Mouse (Mus musculus) limb, embryonic 13.5 days (tissue): Measurements from ENCODE around the gene Scaf4. TPM values are rescaled to one million over a fixed set of nuclear protein-coding genes. Genes with fewer than 3 reads are reported as not detected.

ENCODE experiments used
- ATAC-seq: fragments of 200-750 bp; cut with Nextera tagmentation; 2 replicates; pipeline ENCODE4 v1.8.0; 2017; ENCODE audit warnings: low read depth, moderate number of reproducible peaks, moderate TSS enrichment; ENCODE audit not compliant: low FRiP score
- H3K27ac ChIP-seq: fragments of 300-500 bp; sonication (generic); 2 replicates; pipeline ENCODE4 v1.5.1; 2015; ENCODE audit warnings: inconsistent platforms, mild to moderate bottlenecking, moderate library complexity
- H3K27me3 ChIP-seq: fragments of 300-500 bp; sonication (generic); 2 replicates; pipeline ENCODE4 v1.6.1; 2015; ENCODE audit warnings: mild to moderate bottlenecking, inconsistent platforms
- H3K36me3 ChIP-seq: fragments of 300-500 bp; sonication (generic); 2 replicates; pipeline ENCODE4 v1.6.1; 2015; ENCODE audit warnings: inconsistent platforms, mild to moderate bottlenecking, moderate library complexity
- H3K4me1 ChIP-seq: fragments of 300-500 bp; sonication (generic); 2 replicates; pipeline ENCODE4 v1.6.1; 2015; ENCODE audit warnings: inconsistent platforms
- H3K4me2 ChIP-seq: fragments of 300-500 bp; sonication (generic); replicated peaks from 2 replicates; pipeline ENCODE4 v1.6.1; 2015; ENCODE audit warnings: inconsistent platforms, mild to moderate bottlenecking, moderate library complexity
- H3K4me3 ChIP-seq: fragments of 300-500 bp; sonication (generic); 2 replicates; pipeline ENCODE4 v1.5.1; 2015; ENCODE audit warnings: moderate library complexity, mild to moderate bottlenecking, inconsistent platforms
- H3K9ac ChIP-seq: fragments of 300-500 bp; sonication (generic); 2 replicates; pipeline ENCODE4 v1.6.1; 2015; ENCODE audit warnings: mild to moderate bottlenecking, inconsistent platforms
- H3K9me3 ChIP-seq: fragments of 300-500 bp; sonication (generic); 2 replicates; pipeline ENCODE4 v1.6.1; 2016; ENCODE audit warnings: inconsistent platforms
- WGBS: fragments of 180-500 bp; shearing (Covaris S2); methylation state at CpG from one replicate; pipeline ENCODE4 v1.1.7; 2015; 5-methylcytosine and 5-hydroxymethylcytosine counted together
- polyA plus RNA-seq: library from polyadenylated mRNA; unstranded; fragments of >200 nt; fragmentation: Nextera tagmentation; extraction: Ambion mirVana; gene quantifications from 2 replicates; pipeline ENCODE4 v1.2.1, GENCODE M21; 2015

The Scaf4 gene
- polyA plus RNA-seq, 1 experiment from 2014 or later, result 27.3 TPM

DNA sequence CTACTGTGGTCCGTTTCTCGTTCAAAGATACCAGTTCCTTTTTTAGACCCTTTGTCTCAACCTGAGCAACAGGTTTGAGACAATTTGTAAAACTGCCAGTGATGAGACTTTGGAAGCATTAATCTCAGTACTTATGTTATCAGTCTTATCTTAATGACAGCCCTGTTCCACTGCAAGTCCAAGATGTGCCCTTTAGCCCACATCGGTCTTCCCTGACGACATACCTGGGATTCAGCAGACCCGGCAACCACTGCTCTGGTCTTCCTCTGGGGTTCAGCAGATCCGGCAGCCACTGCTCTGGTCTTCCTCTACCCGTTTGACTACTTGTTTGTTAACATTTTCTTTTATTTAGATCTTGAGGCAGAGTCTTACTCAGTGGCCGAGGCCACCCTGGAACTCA lies 72.5 kb downstream of the Scaf4 start:
- 75% methylated on average over 8 of the region's 8 CpGs for WGBS
- H3K9ac ChIP-seq, result no peak overlapping the region
- H3K4me2 ChIP-seq, result no peak overlapping the region
- no peak for ATAC-seq
- H3K36me3 ChIP-seq, result no peaks in the 10 kb centered on the region
- H3K27ac ChIP-seq, result no peak overlapping the region
- no peak overlapping the region for H3K4me3 ChIP-seq
- no peaks in the 10 kb centered on the region for H3K4me1 ChIP-seq
- no peaks in the 10 kb centered on the region for H3K9me3 ChIP-seq
- no peaks in the 10 kb centered on the region for H3K27me3 ChIP-seq

DNA sequence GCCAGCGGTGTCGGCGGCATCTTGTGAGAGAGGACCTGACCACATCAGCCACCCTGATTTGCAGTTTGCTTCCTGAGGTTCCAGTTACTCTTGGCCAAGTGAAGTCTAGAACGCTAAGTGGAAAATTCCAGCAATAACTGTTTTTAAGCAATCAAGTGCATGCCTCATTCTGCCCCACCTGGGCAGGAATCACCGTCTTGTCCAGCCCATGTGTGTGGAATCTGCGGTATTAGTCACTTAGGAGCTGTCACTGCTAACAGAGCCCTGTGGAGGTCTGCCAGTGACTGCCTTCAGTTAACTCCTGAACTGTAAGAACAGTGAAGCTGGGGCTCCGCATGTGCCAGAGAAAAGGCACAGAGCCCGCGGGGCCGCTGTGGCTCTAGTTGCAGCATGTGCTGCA lies 73.6 kb downstream of the Scaf4 start:
- WGBS, result 80% methylated on average over 10 of the region's 10 CpGs
- H3K9ac ChIP-seq, result no peak overlapping the region
- H3K4me3 ChIP-seq, result no peak overlapping the region
- H3K9me3 ChIP-seq, result no peaks in the 10 kb centered on the region
- no peak overlapping the region for H3K4me2 ChIP-seq
- H3K36me3 ChIP-seq, result no peaks in the 10 kb centered on the region
- H3K27me3 ChIP-seq, result no peaks in the 10 kb centered on the region
- no peak overlapping the region for H3K27ac ChIP-seq
- no peaks in the 10 kb centered on the region for H3K4me1 ChIP-seq
- ATAC-seq, result no peak

DNA sequence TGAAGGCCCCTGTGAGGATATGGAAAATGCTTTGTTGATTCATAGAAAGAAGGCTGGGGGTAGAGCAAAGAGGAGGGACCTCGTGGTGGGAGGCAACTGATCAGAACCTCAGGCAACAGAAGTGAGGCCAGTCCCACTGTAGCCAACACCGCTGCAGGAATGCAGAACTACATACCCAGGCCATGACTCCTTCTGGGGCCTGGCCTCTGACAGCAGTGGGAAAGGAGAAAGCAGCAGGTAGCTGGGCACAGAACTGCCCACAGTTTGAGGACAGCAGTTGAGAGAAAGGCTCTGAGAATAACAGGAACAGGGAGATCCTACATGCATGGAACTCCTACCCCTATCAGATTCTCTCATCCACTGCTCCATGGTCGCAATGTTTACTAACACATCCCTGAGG lies 75.3 kb downstream of the Scaf4 start:
- H3K4me2 ChIP-seq, result no peak overlapping the region
- no peaks in the 10 kb centered on the region for H3K27me3 ChIP-seq
- H3K27ac ChIP-seq, result no peak overlapping the region
- no peak overlapping the region for H3K4me3 ChIP-seq
- no peaks in the 10 kb centered on the region for H3K9me3 ChIP-seq
- no peaks in the 10 kb centered on the region for H3K4me1 ChIP-seq
- WGBS, result 70% methylated on average over 3 of the region's 3 CpGs
- ATAC-seq, result no peak
- H3K9ac ChIP-seq, result no peak overlapping the region
- no peaks in the 10 kb centered on the region for H3K36me3 ChIP-seq

DNA sequence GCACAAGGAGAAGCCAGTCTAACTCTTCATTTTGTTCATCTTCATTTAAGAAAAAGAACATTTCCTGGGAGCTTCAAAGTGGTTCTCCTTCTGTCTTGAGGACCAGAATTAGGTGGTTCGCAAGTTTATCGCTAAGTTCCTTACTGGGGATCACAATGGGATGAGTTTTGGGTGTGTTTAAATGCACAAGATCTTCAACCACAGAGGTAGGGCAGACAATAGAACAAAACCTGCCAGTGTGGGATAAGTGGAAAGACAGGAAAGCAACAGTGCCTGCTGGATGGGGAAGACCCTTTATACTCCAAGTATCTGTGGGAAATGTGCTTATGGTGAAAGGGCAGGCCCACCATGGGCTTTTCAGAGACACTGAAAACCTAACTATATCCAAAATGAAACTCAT lies 79.4 kb downstream of the Scaf4 start:
- Histone ChIP-seq H3K9ac (no peak overlapping the region), H3K27ac (no peak overlapping the region), H3K4me3 (no peak overlapping the region), H3K36me3 (no peaks in the 10 kb centered on the region), H3K27me3 (no peaks in the 10 kb centered on the region), H3K9me3 (no peaks in the 10 kb centered on the region), H3K4me2 (no peak overlapping the region), H3K4me1 (peaks cover 6% of the 10 kb centered on the region; the same call in 1 of the 2 replicates)
- 93% methylated on average over 2 of the region's 2 CpGs for WGBS
- no peak for ATAC-seq

DNA sequence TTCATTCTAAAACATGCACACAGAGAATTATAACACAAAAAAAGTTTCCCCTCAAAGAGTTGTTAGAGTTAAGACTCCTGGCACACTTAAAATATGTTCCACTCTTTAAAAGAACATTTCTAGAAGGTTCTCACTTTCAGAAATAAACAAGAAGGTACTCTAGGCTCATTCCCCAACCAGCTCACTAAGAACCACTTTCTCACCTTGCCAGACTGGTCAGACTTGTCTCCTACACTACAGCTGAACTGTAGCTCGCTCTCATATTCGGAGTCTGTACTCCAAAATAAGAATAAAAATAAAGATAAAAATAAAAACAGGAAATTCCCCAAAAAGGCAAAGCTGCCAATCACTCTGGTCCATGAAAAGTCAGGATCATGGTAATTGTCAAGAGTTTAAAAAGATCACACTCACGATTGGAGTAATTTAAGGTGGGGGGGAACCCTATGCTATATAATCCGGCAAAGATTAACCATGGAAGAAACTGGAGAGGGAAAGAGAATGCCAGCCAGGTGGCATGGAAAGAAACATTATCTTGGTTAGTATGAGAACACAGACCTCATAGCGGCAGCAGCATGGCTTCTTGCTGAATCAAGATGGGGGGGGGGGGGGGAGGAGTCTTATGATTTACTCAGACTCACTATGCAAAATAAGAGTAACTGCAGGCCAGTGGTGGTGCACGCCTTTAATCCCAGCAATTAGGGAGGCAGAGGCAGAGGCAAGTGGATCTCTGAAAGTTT lies 80.9 kb downstream of the Scaf4 start:
- Histone ChIP-seq H3K4me3 (no peak overlapping the region), H3K4me2 (no peak overlapping the region), H3K9me3 (no peaks in the 10 kb centered on the region), H3K27me3 (no peaks in the 10 kb centered on the region), H3K27ac (no peak overlapping the region), H3K9ac (no peak overlapping the region), H3K4me1 (peaks cover 6% of the 10 kb centered on the region; the same call in 1 of the 2 replicates), H3K36me3 (no peaks in the 10 kb centered on the region)
- no peak for ATAC-seq
- WGBS, result 79% methylated on average over 6 of the region's 6 CpGs

DNA sequence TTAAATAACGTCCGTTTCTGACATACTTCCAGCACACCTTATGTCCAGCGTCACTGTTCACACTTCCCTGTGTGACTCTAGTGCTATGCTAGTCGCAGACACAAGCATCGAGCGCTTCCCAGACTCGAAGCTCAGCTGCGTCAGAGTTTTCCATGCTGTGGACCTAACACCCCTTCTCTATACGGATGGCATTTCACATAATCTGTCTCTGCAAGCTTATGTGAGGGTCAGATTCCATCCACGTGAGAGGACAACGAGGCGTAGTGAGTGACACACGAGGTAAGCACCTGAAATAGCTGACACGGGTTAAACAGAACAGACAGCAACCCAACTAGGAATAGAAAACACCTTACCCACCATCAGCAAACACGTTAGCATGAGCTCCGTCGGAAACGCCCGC lies 82.2 kb downstream of the Scaf4 start:
- H3K27ac ChIP-seq, result no peak overlapping the region
- H3K27me3 ChIP-seq, result no peaks in the 10 kb centered on the region
- H3K36me3 ChIP-seq, result no peaks in the 10 kb centered on the region
- no peak for ATAC-seq
- no peak overlapping the region for H3K4me3 ChIP-seq
- WGBS, result 65% methylated on average over 19 of the region's 19 CpGs
- no peak overlapping the region for H3K9ac ChIP-seq
- H3K4me1 ChIP-seq, result peaks cover 12% of the 10 kb centered on the region
- no peaks in the 10 kb centered on the region for H3K9me3 ChIP-seq
- no peak overlapping the region for H3K4me2 ChIP-seq

DNA sequence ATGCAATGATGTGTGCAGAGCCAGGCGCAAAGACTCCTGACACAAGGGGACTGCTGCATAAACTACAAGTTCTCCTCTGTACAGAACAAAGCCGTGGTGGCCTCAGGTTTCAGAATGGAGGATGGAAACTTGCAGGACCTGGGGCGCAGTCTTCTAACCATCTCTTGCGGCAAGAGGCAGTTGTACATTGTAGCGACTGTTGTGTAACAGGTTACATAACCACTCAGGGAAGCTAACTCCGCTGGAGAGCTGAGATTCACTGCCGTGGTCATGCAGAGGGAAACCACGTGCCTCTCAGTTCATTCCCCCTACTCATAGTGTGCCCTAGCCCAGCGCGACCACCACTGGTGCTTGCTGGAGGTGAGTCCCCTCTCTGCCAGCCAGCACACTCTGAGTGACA lies 85.1 kb downstream of the Scaf4 start:
- WGBS, result 88% methylated on average over 10 of the region's 10 CpGs
- no peak for ATAC-seq
- H3K4me2 ChIP-seq, result no peak overlapping the region
- no peaks in the 10 kb centered on the region for H3K36me3 ChIP-seq
- H3K27me3 ChIP-seq, result no peaks in the 10 kb centered on the region
- H3K4me3 ChIP-seq, result no peak overlapping the region
- no peak overlapping the region for H3K9ac ChIP-seq
- H3K27ac ChIP-seq, result no peak overlapping the region
- H3K4me1 ChIP-seq, result peaks cover 12% of the 10 kb centered on the region
- H3K9me3 ChIP-seq, result no peaks in the 10 kb centered on the region

DNA sequence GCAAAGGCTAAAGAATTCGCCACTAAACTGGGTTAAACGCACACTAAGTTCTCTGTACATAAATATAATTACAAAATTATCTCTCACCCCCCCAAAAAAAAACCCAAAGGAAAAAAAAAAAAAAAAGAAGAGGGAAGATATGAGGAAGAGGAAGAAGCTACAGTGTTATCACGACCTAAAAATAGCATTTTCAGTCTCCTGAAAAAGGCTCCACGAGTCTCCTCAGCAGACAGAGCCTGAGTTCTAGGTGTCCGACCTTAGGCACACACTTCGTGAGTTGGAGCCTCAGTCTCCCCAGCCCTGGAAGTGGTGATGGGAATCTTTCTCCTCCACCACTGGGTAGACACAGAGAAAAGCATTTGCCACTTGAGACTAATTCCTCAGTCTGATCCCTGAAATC lies 85.7 kb downstream of the Scaf4 start:
- WGBS, result 84% methylated on average over 6 of the region's 6 CpGs
- no peak overlapping the region for H3K4me2 ChIP-seq
- no peaks in the 10 kb centered on the region for H3K36me3 ChIP-seq
- ATAC-seq, result no peak
- peaks cover 12% of the 10 kb centered on the region for H3K4me1 ChIP-seq
- H3K27me3 ChIP-seq, result no peaks in the 10 kb centered on the region
- H3K4me3 ChIP-seq, result no peak overlapping the region
- H3K27ac ChIP-seq, result no peak overlapping the region
- no peak overlapping the region for H3K9ac ChIP-seq
- H3K9me3 ChIP-seq, result no peaks in the 10 kb centered on the region

DNA sequence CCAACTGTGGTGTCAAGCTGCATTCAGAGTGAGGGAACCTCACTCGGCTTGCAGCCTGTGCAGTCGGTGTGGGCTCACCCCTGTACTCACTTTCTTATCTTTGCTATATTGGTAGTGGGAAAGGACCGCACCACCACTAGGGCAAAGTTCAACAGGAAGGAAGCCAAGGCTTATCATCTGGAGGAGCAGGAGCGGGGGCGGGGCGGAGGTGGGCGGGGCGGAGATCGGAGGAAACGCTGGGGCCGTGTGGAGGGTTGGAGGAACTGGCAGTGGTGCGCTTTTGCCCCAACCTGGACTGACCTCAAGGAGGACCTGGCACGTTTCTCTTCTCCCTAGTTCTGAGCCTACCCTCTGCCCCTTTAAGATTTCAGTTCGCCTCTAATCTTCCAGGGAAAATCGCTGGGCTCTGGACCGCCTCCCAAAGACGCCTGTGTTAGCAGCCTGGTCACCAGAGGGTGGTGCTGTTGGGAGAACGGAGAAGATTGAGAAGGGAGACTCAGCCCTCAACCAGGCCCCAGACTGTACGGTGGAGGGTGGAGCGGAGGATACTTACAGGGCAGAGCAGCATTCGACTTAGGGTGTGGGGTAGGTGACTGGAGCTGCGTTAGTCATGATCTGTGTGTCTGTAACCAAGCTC lies 86.8 kb downstream of the Scaf4 start:
- H3K4me1 ChIP-seq, result peaks cover 9% of the 10 kb centered on the region
- peak overlapping the region; percentile 63 for H3K9ac ChIP-seq
- H3K4me2 ChIP-seq, result peak overlapping the region; percentile 62
- H3K36me3 ChIP-seq, result no peaks in the 10 kb centered on the region
- 2% methylated on average over 22 of the region's 22 CpGs for WGBS
- peak; percentile 93 for ATAC-seq
- H3K4me3 ChIP-seq, result peak overlapping the region; percentile 44
- peak overlapping the region; percentile 52; the same call in 1 of the 2 replicates for H3K27ac ChIP-seq
- no peaks in the 10 kb centered on the region for H3K27me3 ChIP-seq
- no peaks in the 10 kb centered on the region for H3K9me3 ChIP-seq

DNA sequence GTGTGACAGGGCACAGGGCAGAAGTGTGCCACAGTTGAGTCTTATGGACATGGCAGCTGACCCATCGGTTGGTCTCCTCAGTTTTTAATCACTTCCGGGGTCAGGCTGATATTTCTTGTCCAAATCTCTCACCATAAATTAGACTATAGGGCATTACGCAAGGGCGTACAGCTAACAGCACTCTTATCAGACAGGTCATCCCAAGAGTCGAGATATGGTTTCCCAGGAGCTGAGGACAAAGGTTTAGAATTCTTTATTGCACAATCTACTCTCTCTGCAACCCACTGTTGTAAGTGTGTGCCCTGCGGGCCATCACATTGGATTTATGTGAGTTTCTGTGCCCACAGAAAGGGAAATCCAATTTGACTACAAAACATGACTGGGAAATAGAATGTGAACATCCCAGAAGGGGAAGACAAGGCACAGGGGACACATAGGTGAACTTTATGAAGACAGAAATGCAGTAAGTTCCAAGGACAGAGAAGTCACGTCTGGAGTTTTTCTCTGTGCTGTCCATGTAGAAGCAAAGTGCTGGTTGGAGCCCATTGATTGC lies 87.5 kb downstream of the Scaf4 start:
- H3K27ac ChIP-seq, result no peak overlapping the region
- H3K4me1 ChIP-seq, result peaks cover 6% of the 10 kb centered on the region
- H3K4me2 ChIP-seq, result peak overlapping the region; percentile 62
- no peak overlapping the region for H3K4me3 ChIP-seq
- no peaks in the 10 kb centered on the region for H3K27me3 ChIP-seq
- H3K9ac ChIP-seq, result no peak overlapping the region
- 90% methylated on average over 7 of the region's 7 CpGs for WGBS
- no peaks in the 10 kb centered on the region for H3K36me3 ChIP-seq
- ATAC-seq, result no peak
- H3K9me3 ChIP-seq, result no peaks in the 10 kb centered on the region

DNA sequence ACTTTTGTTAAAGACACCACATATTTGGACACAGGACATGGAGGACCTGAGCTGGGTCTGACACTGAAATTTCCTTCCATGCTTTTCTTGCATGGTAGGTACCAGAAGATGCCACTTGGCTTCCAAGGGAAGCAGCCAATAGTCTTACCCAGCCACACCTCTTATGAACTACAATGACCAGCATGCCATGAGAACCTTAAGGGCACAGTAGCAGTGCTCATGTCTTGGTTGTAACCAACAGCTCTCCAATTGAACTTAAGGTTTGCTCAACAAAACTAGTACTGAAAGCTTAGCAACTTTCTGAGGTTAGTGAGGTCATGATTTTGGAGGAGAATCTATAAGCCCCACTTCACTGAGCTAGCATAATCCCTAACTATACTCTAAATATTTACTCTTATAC lies 90.6 kb downstream of the Scaf4 start:
- Histone ChIP-seq H3K4me1 (peaks cover 6% of the 10 kb centered on the region), H3K36me3 (no peaks in the 10 kb centered on the region), H3K4me2 (no peak overlapping the region), H3K9ac (no peak overlapping the region), H3K4me3 (no peak overlapping the region), H3K27me3 (no peaks in the 10 kb centered on the region), H3K9me3 (no peaks in the 10 kb centered on the region), H3K27ac (no peak overlapping the region)
- ATAC-seq, result no peak

DNA sequence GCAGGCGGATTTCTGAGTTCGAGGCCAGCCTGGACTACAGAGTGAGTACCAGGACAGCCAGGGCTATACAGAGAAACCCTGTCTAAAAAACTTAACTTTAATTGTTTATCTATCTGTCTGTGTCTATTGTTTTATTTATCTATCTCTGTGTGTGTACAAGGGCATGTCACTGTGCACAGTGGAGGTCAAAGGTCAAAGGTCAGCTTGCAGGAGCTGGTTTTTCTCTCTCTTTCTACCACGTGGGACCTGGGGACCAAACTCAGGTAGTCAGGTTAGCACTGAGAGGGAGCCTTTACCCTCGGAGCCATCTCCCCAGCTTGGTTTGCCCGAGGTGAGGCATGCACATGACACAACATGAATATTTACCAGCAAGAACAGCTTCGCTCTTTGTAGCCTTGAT lies 93.0 kb downstream of the Scaf4 start:
- Histone ChIP-seq H3K36me3 (no peaks in the 10 kb centered on the region), H3K27me3 (no peaks in the 10 kb centered on the region), H3K9ac (no peak overlapping the region), H3K4me3 (no peak overlapping the region), H3K4me2 (no peak overlapping the region), H3K9me3 (no peaks in the 10 kb centered on the region), H3K4me1 (0 out of 2 replicates have a peak, but pooled peaks cover 4% of the 10 kb centered on the region), H3K27ac (no peak overlapping the region)
- no peak for ATAC-seq
- 75% methylated on average over 6 of the region's 6 CpGs for WGBS
